Mouse (Mus musculus) hematopoietic stem cell, adult 5-6 weeks (primary cell): ENCODE results near the gene Trap1. TPM values are rescaled to one million over a fixed set of nuclear protein-coding genes. Genes with fewer than 3 reads are reported as not detected.
"Not testable (repeated sequence)": the region's sequence is repeated elsewhere in the genome, so short reads cannot be mapped to it uniquely, and the experiment has no call there.

ENCODE experiments used
- ATAC-seq, 2 experiments: fragments of 125-278 bp in 1 of 2; replicated peaks in 1 of 2; 2 replicates each; pipeline ENCODE4 v1.8.0; 2016 to 2017; ENCODE audit warnings: inconsistent platforms in 2 of 2, mild to moderate bottlenecking in 2 of 2, moderate number of reproducible peaks in 2 of 2, low read depth in 1 of 2, moderate TSS enrichment in 1 of 2; ENCODE audit not compliant: low FRiP score in 2 of 2, poor library complexity in 2 of 2, severe bottlenecking in 2 of 2, insufficient read depth in 1 of 2, low TSS enrichment in 1 of 2
- total RNA-seq: library from RNA; stranded (forward); fragments of 172-1452, 232-1000 nt; gene quantifications from 2 replicates; pipeline ENCODE4 v1.2.3, GENCODE M21; 2017

Gene Trap1
- total RNA-seq, 1 experiment from 2014 or later, result 152 TPM

DNA sequence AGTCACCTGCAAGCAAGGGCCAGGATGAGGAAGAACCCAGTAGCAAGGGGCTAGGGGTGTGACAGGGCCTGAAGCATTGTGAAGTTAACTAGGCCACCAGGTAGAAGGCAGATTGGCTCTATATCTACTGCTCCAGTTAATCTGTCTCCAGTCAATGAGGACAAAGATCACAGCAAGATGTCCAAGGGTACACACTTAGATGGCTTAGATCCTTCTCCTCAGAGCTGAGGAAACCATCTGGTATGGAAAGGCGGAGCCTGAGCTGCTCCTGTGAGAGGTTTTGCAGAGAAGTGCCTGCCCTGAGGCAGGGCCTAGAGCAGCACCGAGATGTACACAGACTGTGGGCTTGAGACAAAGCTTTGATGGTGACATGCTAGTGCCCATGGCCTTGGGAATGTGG is 33.5 kb downstream of the Trap1 start:
- no peak for ATAC-seq

- no peak for ATAC-seq
Observed at GRCm38 (mm10) chr16:4041646-4042045, 36.0 kb downstream of the Trap1 start.

DNA sequence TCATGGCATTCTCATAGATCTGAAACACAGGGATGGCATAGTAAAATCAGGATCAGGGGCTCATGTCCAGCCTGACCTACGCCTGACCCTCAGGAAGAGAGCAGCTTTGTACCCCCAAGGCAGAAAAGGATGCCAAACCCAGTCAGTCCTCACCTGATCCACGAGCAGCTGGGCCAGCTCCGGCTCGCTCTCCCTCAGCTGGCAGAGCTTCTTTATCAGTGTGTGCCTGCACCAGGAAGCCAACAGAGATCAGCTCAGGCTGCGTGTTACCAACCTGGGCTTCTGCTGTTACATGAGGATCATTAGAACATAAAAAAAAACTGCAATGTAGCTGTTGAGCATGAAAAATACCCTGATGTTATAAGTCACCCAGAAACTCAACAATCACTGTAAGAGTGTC is 37.4 kb downstream of the Trap1 start:
- ATAC-seq, result no peak

GRCm38 (mm10) chr16:4037690-4038089 is 39.9 kb downstream of the Trap1 start:
- ATAC-seq, result no peak

- ATAC-seq, result no peak
Observed at GRCm38 (mm10) chr16:4036807-4037206, 40.8 kb downstream of the Trap1 start, which contains the start of gene Dnase1. Gene Dnase1, plus strand, starts transcription at chr16:4036942.

- ATAC-seq, result no peak
Observed at GRCm38 (mm10) chr16:4035575-4035974, 42.1 kb downstream of the Trap1 start.

GRCm38 (mm10) chr16:4034476-4034875 is 43.2 kb downstream of the Trap1 start:
- no peak for ATAC-seq

DNA sequence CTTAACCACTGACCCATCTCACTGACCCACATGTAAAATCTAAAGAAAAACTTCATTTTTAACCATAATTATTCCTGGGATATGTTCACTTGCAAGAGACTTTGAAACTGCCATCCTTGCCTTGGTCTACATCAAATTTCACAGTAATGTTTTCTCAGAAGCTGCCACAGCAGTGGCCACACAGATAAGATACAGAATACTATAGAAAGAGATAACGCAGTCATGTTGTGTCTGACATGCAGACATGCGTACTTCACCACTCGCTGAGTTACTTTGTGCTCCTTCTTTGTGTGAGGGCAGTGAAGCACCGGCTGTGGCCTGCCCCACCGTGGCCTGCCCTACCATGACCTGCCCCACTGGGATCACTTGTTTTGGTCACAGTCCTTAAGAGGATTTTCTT is 43.7 kb downstream of the Trap1 start:
- no peak for ATAC-seq

- ATAC-seq, result no peak
Observed at GRCm38 (mm10) chr16:4032341-4032748, 45.3 kb downstream of the Trap1 start.

DNA sequence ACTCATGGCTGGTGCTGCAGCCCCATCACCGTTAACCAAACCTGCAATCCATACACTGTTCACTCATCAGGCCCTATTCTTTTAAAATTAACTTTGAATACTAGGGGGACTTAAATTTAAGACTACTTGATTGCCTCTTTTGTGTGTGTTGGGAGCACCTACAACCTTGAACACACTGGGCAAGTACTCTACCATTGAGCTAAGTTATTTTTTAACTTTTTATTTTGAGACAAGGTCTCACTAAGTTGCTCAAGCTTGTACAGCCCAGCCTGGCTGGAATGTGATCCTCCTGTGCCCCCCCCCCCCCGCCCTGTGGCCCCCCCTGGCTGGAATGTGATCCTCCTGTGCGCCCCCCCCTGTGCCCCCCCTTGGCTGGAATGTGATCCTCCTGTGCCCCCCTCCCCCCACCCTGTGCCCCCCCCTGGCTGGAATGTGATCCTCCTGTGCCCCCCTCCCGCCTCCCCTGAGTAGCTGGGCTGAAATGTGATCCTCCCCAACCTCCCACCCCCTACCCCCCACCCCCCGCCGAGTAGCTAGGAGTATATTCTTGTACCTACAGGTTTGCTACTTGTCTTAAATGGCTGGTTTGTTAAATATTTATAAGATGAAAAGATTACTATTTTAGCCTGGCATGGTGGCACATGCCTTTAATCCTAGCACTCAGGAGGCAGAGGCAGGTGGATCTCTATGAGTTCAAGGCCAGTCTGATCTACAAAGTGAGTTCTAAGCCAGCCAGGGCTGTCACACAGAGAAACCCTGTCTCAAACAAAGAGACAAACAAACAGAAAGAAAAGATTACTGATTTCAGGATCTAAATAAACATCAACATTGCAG is 46.0 kb downstream of the Trap1 start:
- ATAC-seq, result no peak

- ATAC-seq, result no peak
Observed at GRCm38 (mm10) chr16:4030501-4030900, 47.1 kb downstream of the Trap1 start.

GRCm38 (mm10) chr16:4029371-4029841 is 48.2 kb downstream of the Trap1 start:
- ATAC-seq, result no peak

GRCm38 (mm10) chr16:4027211-4027610 is 50.4 kb downstream of the Trap1 start:
- no peak for ATAC-seq

DNA sequence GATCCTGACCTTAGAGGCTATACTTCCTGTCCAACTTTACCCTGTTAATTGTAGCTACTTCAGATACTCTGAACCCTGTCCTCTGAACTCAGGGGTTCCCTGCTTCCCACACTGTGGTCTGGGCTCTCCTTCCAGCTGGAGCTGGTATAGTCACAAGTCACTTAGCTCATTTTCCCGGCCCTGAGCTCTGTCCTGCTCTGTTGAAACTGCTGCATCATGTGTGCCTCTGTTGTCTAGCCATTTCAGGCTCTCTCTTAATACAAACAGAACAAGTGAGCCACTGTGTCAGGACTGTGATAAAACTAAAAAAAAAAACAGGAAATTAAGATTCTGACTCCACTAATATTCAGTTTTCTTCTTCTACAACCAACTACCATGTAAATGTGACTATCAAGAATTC is 51.0 kb downstream of the Trap1 start:
- ATAC-seq, result no peak

DNA sequence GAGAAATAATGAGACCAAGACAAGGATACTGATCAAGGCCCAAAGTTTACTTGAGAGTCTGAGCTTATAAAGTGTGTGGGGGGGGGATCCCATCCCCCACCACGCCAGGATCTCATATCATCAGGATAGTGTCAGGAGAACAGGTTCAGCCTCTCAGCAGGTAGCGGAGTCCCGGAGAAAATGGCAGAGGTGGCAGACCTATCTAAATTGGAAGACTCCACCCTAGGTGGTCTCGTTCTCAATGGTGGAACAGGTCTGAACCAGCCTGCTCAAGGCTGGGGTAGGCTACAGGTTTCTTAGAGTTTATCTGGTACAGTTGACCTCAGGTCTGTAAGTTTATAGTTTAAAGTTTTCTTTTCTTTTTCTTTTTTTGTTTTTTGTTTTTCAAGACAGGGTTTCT is 54.9 kb downstream of the Trap1 start:
- no peak for ATAC-seq

DNA sequence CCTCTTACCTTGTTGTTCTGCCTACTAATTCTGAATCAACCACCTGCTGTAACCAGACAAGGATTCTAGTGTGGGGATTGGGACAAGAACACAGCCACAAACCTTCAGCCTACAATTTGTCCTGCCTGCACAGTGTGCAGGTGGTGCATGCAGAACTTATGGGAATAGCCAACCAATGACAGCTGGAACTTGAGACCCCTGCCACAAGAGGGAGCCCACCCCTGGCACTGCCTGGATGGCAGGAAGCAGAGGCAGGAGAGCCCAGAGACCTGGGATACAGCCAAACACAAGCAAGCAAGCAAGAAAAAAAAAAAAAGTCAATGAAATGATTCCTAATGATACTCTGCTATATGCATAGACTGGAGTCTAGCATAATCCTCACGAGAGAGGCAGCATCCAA is 56.4 kb downstream of the Trap1 start:
- no peak for ATAC-seq

DNA sequence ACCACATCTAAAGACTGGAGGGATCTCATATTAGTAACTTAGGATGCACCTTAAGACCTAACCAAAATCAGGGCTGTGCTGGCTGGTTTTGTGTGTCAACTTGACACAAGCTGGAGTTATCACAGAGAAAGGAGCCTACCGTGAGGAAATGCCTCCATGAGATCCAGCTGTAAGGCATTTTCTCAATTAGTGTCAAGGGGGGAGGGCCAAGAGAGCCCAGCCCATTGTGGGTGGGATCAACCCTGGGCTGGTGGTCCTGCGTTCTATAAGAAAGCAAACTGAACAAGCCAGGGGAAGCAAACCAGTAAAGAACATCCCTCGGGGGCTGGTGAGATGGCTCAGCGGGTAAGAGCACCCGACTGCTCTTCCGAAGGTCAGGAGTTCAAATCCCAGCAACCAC is 60.2 kb downstream of the Trap1 start:
- not testable (repeated sequence) for ATAC-seq

DNA sequence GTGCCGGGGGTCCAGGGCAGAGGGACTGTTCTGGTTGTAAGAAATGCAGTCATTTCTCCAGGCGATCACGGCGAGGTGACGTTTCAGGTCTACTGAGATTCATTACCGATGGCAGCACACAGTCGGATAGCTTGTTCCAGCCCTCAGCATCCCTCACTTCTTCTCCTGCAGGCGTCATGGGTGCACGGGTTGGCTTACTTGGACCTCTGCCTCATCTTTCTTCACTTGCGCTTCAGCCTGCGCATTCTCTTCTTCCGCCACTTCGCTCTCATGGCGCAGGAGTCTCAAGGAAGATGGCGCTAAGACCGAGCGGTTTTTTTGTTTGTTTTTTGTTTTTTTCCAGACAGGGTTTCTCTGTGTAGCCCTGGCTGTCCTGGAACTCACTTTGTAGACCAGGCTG is 60.8 kb downstream of the Trap1 start:
- not testable (repeated sequence) for ATAC-seq

DNA sequence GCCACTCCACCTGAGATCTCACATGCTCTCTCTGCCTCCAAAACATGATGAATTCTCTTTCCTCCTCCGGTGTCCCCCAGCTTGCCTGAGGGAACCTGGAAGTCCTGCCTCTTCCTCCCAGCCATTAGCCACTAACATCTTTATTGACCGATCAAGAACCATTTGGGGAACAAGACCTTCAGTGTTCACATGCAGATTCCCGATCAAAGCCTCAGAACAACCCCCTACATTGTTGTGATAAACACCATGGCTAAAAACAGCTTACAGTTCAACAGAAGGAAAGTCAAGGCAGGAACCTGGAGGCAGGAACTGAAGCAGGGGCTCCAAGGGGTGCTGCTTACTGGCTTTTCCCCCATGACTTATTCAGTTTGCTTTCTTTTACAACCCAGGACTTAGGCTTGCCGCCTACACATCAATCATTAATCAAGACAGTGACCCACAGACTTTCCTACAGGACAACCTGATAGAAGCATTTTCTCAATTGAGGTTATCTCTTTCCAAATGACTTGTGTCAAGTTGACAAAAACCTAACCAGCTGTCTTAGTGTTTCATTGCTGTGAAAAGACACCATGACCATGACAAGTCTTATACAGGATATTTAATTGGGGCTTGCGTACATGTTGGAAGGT is 63.5 kb downstream of the Trap1 start:
- ATAC-seq, result no peak
